Mouse (Mus musculus): ENCODE measurements around the gene Setmar. TPM values are rescaled to one million over a fixed set of nuclear protein-coding genes. Genes with fewer than 3 reads are reported as not detected.

Setmar gene
- polyA plus RNA-seq (2017; shearing (Covaris generic)), result 4.9 TPM

GRCm38 (mm10) chr6:108064918-108065526 lies at the start of gene Setmar:
Gene Setmar (plus strand): TSS chr6:108065045.

Other genes starting within 250 kb of the Setmar start
- gene Sumf1, start 120.5 kb downstream of the Setmar start, polyA plus RNA-seq (2017; shearing (Covaris generic)), result 12.7 TPM
- 33.0 TPM for gene Itpr1, start 148.1 kb downstream of the Setmar start, polyA plus RNA-seq (2017; shearing (Covaris generic))